ENCODE assay signal across 9 mouse cellular contexts in the genomic region with DNA sequence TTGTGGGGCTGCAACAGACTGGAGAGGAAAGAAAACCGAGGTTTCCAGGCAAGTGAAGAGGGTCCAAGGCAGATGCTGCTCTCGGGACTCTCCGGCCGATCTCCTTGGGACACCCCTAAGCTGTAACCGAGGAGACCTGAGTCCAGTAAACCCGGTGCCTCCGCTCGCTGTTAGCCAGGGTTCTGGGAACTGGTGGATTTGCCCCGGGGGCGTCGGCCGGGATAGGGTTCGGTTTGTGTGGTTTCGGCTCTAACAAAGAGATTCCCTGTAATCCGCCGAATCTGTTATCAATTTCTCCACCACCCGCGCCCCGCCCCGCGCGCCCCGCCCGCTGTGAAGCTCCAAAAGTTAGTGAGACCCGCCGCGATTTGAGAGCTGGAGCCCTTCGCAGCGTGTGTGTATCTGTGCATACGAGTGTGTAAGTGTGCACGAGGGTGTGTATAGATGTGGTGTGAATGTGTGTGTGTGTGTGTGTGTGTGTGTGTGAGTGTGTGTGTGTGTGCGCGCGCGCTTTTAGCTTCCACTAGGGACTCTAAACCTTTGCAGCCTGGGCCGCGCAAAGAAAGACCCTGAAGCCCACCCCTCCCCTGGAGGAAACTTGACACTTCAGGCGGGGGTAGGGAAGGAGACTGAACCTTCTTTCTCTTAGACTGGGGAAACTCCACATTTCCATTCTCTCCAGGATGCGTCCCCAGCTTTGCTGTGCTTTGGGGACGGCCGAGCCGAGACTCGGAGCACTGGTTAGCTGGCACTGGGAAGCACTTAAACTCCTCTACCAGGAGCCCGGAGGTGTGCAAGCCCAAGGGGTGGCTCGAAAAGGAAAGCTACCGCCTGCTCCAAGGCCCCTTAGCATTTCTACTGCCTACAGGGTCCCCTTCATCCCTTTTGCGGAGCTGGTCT. TPM values are rescaled to one million over a fixed set of nuclear protein-coding genes. Genes with fewer than 3 reads are reported as not detected.
A peak's percentile ranks its signal among the peaks of the same experiment; 100 is the strongest.
DNase-seq lines count a peak whose midpoint lies in the region; ATAC-seq lines count a peak whose summit lies in the region.
"Had no signal": no experiment of that assay in that cellular context is flagged by ENCODE, and none has a peak within 500 bp of the region (broad histone marks: within the 10 kb centered on the region; RNA-seq: fewer than 3 reads in every experiment).

No protein-coding gene starts in this region.

- DNase-seq in kidney, postnatal 25 days = no peak
- peak; percentile 69 for DNase-seq in NIH3T3 (ENCODE audit: low read depth)
- DNase-seq in lung, postnatal 4 days = peak; percentile 39 to 48
- peak; percentile 55 for DNase-seq in yolk sac, embryonic 10.5 days (ENCODE audit: low spot score)
- DNase-seq in spleen, postnatal 36 days (ENCODE audit: low spot score in 2 of 2) = no peak

- peak overlapping the region; percentile 60 for H3K4me3 ChIP-seq in kidney, embryonic 14.5 days (ENCODE audit: low read length)
- peak overlapping the region; percentile 75 for H3K4me3 ChIP-seq in embryonic facial prominence, embryonic 15.5 days (replicated peaks)
- peak overlapping the region; percentile 65 for H3K4me3 ChIP-seq in hindbrain, embryonic 12.5 days
- H3K4me3 ChIP-seq: myocyte had no signal

- peaks cover 21% of the 10 kb centered on the region for H3K4me1 ChIP-seq in kidney, embryonic 14.5 days (ENCODE audit: control insufficient read depth, insufficient read depth, low read length)
- H3K4me1 ChIP-seq in embryonic facial prominence, embryonic 15.5 days = peaks cover 9% of the 10 kb centered on the region
- peaks cover 52% of the 10 kb centered on the region for H3K4me1 ChIP-seq in hindbrain, embryonic 12.5 days

- under 1% methylated on average over 47 of the region's 47 CpGs for WGBS in kidney, embryonic 14.5 days
- under 1% methylated on average over 47 of the region's 47 CpGs for WGBS in embryonic facial prominence, embryonic 15.5 days
- under 1% methylated on average over 47 of the region's 47 CpGs for WGBS in hindbrain, embryonic 12.5 days

- H3K9ac ChIP-seq in kidney, embryonic 14.5 days (ENCODE audit: low read depth, low read length) = peak overlapping the region; percentile 60
- peak overlapping the region; percentile 90 for H3K9ac ChIP-seq in embryonic facial prominence, embryonic 15.5 days
- H3K9ac ChIP-seq in hindbrain, embryonic 12.5 days = peak overlapping the region; percentile 83

- H3K9me3 ChIP-seq in kidney, embryonic 14.5 days (ENCODE audit: control insufficient read depth, low read length) = no peaks in the 10 kb centered on the region
- no peaks in the 10 kb centered on the region for H3K9me3 ChIP-seq in embryonic facial prominence, embryonic 15.5 days (replicated peaks)
- no peaks in the 10 kb centered on the region for H3K9me3 ChIP-seq in hindbrain, embryonic 12.5 days (replicated peaks)

- H3K36me3 ChIP-seq in kidney, embryonic 14.5 days (ENCODE audit: control insufficient read depth, insufficient read depth, low read length) = peaks cover 7% of the 10 kb centered on the region; the same call in 1 of the 2 replicates
- no peaks in the 10 kb centered on the region for H3K36me3 ChIP-seq in embryonic facial prominence, embryonic 15.5 days
- no peaks in the 10 kb centered on the region for H3K36me3 ChIP-seq in hindbrain, embryonic 12.5 days

- peak; percentile 20; the same call in 1 of the 2 replicates for ATAC-seq in kidney, embryonic 14.5 days (ENCODE audit: low FRiP score, low TSS enrichment)
- ATAC-seq in embryonic facial prominence, embryonic 15.5 days (ENCODE audit: insufficient number of reproducible peaks, low FRiP score, low TSS enrichment, low read depth) = peak; percentile 35; the same call in 1 of the 2 replicates
- 0 out of 2 replicates have a peak, but pooled peaks have one; percentile 21 for ATAC-seq in hindbrain, embryonic 12.5 days (ENCODE audit: low FRiP score)

- H3K27ac ChIP-seq in kidney, embryonic 14.5 days (ENCODE audit: low read depth, low read length) = no peak overlapping the region
- H3K27ac ChIP-seq in embryonic facial prominence, embryonic 15.5 days (replicated peaks) = peak overlapping the region; percentile 99
- peak overlapping the region; percentile 86 for H3K27ac ChIP-seq in hindbrain, embryonic 12.5 days

- H3K27me3 ChIP-seq in kidney, embryonic 14.5 days (ENCODE audit: control insufficient read depth, insufficient read depth, low read length) = peaks cover 35% of the 10 kb centered on the region
- no peaks in the 10 kb centered on the region for H3K27me3 ChIP-seq in embryonic facial prominence, embryonic 15.5 days
- peaks cover 31% of the 10 kb centered on the region for H3K27me3 ChIP-seq in hindbrain, embryonic 12.5 days

- peak overlapping the region; percentile 85 for H3K4me2 ChIP-seq in kidney, embryonic 14.5 days (replicated peaks; ENCODE audit: low read depth, low read length)
- H3K4me2 ChIP-seq in embryonic facial prominence, embryonic 15.5 days (replicated peaks) = peak overlapping the region; percentile 76
- peak overlapping the region; percentile 87 for H3K4me2 ChIP-seq in hindbrain, embryonic 12.5 days (replicated peaks)

RNA-seq across cellular contexts. Expression of a gene that starts 5.1 kb away (rescaled TPM):
- 13.1 and 21.0 TPM in 2 replicates for polyA plus RNA-seq in kidney, embryonic 14.5 days (2014; fragmentation: Nextera tagmentation; extraction: Ambion mirVana)
- 158 and 164 TPM in 2 replicates for polyA plus RNA-seq in embryonic facial prominence, embryonic 15.5 days (2015; fragmentation: Nextera tagmentation; extraction: Ambion mirVana)
- 55.4 and 72.7 TPM in 2 replicates for polyA plus RNA-seq in hindbrain, embryonic 12.5 days (2016; fragmentation: Nextera tagmentation; extraction: Ambion mirVana)

Comparison
In these comparisons a context has a peak if more than half of its experiments do, and no peak if none do; other contexts are left out.
1. DNase-seq: peak in NIH3T3 (single experiment), lung, postnatal 4 days (2 of 2) and yolk sac, embryonic 10.5 days (single experiment); none in kidney, postnatal 25 days (0 of 2) and spleen, postnatal 36 days (0 of 2).
2. Peak in every context shown above with its lines, with median percentiles within 50 percentile points of each other: ATAC-seq, H3K4me2 ChIP-seq, H3K4me3 ChIP-seq and H3K9ac ChIP-seq.